Mouse (Mus musculus) embryonic stem cell, embryonic (primary cell): ENCODE results near the gene Clpb.
"Not testable (repeated sequence)": the region's sequence is repeated elsewhere in the genome, so short reads cannot be mapped to it uniquely, and the experiment has no call there.

ENCODE experiments used
- CTCF ChIA-PET, 4 experiments: fragments of 300-600 bp in 2 of 4; fragments of 350-600 bp in 2 of 4; sonication (Branson Sonifier 250); formaldehyde crosslinking; loops; one replicate each; lab custom pipeline; 2022; ENCODE audit warnings: inconsistent platforms in 2 of 4; lab: Charles Lee
- POLR2A ChIA-PET, 4 experiments: fragments of 300-600 bp in 2 of 4; fragments of 350-600 bp in 2 of 4; sonication (Branson Sonifier 250); formaldehyde crosslinking; loops; one replicate each; lab custom pipeline; 2022; ENCODE audit warnings: antibody characterized with exemption in 4 of 4, inconsistent platforms in 1 of 4; lab: Charles Lee

The Clpb gene

GRCm38 (mm10) chr7:101663514-101664159 lies at the start of gene Clpb:
Gene Clpb, plus strand, starts transcription at chr7:101663633.
- ChIA-PET CTCF (interaction anchor here (0.5 to 2.3 kb wide), 55 partner anchors 9 to 559 kb away, joined by 3 to 20 read pairs (median 4); partner anchors contain the start of genes Anapc15 (in 1 of the 4), Atg16l2 (in 1 of the 4), Inppl1 (in 1 of the 4) and Lamtor1 (in 1 of the 4)), POLR2A (interaction anchor here in 3 of 4 experiments (0.6 to 4.5 kb wide), 62 partner anchors 9 to 957 kb away, joined by 3 to 31 read pairs (median 4); partner anchors contain the start of genes Anapc15 (in 2 of the 3), Inppl1 (in 2 of the 3), Phox2a (in 2 of the 3) and Fam168a (in 1 of the 3))

- POLR2A ChIA-PET = no interaction called here
- CTCF ChIA-PET = no interaction called here
Measured at GRCm38 (mm10) chr7:101615406-101615805, 48.0 kb upstream of the Clpb start.

GRCm38 (mm10) chr7:101616136-101616835 lies 47.1 kb upstream of the Clpb start:
- CTCF ChIA-PET = no interaction called here

GRCm38 (mm10) chr7:101617438-101618165 lies 45.8 kb upstream of the Clpb start:
- CTCF ChIA-PET = interaction anchor here in 2 of 4 experiments (0.5 to 1.2 kb wide), 2 partner anchors 116 to 205 kb away, joined by 3 to 4 read pairs; no protein-coding TSS in a partner anchor
- POLR2A ChIA-PET = no interaction called here

More at GRCm38 (mm10) chr7:101616136-101616835, 47.1 kb upstream of the Clpb start:
- POLR2A ChIA-PET = no interaction called here

- CTCF ChIA-PET = interaction anchor here in 2 of 4 experiments (0.5 to 1.2 kb wide), 2 partner anchors 116 to 206 kb away, joined by 3 to 4 read pairs; no protein-coding TSS in a partner anchor
- POLR2A ChIA-PET = no interaction called here
Measured at GRCm38 (mm10) chr7:101618273-101618672, 45.2 kb upstream of the Clpb start.

- CTCF ChIA-PET = interaction anchor here (0.5 to 2.2 kb wide), 23 partner anchors 9 to 662 kb away, joined by 3 to 17 read pairs (median 4); partner anchors contain the start of genes Clpb (in 1 of the 4) and Gm45837 (in 1 of the 4)
Measured at GRCm38 (mm10) chr7:101620373-101620772, 43.1 kb upstream of the Clpb start.

GRCm38 (mm10) chr7:101621861-101622260 lies 41.6 kb upstream of the Clpb start:
- POLR2A ChIA-PET = interaction anchor here in 1 of 4 experiments (0.6 kb wide), 2 partner anchors 15 to 143 kb away, joined by 3 to 5 read pairs; no protein-coding TSS in a partner anchor
- CTCF ChIA-PET = interaction anchor here in 2 of 4 experiments (0.6 to 2.2 kb wide), 3 partner anchors 171 to 578 kb away, joined by 3 to 9 read pairs (median 3); no protein-coding TSS in a partner anchor

More at GRCm38 (mm10) chr7:101620373-101620772, 43.1 kb upstream of the Clpb start:
- POLR2A ChIA-PET = interaction anchor here in 1 of 4 experiments (1.3 kb wide), 1 partner anchor 9 kb away, joined by 3 read pairs; no protein-coding TSS in a partner anchor

GRCm38 (mm10) chr7:101624283-101624682 lies 39.1 kb upstream of the Clpb start:
- POLR2A ChIA-PET = interaction anchor here in 1 of 4 experiments (0.5 kb wide), 1 partner anchor 32 kb away, joined by 3 read pairs; no protein-coding TSS in a partner anchor
- CTCF ChIA-PET = interaction anchor here in 2 of 4 experiments (0.6 to 4.2 kb wide), 4 partner anchors 86 to 413 kb away, joined by 4 to 14 read pairs (median 4); no protein-coding TSS in a partner anchor

- CTCF ChIA-PET = interaction anchor here in 1 of 4 experiments (1.4 kb wide), 1 partner anchor 575 kb away, joined by 4 read pairs; no protein-coding TSS in a partner anchor
- POLR2A ChIA-PET = not testable (repeated sequence)
Measured at GRCm38 (mm10) chr7:101627166-101627565, 36.3 kb upstream of the Clpb start.

GRCm38 (mm10) chr7:101628481-101628880 lies 35.0 kb upstream of the Clpb start:
- ChIA-PET CTCF (interaction anchor here in 2 of 4 experiments (0.6 to 1.4 kb wide), 5 partner anchors 51 to 577 kb away, joined by 3 to 5 read pairs (median 4); no protein-coding TSS in a partner anchor), POLR2A (no interaction called here)

GRCm38 (mm10) chr7:101633629-101634177 lies 29.7 kb upstream of the Clpb start:
- ChIA-PET CTCF (interaction anchor here in 2 of 4 experiments (0.8 to 1.5 kb wide), 4 partner anchors 13 to 573 kb away, joined by 3 to 8 read pairs (median 4); no protein-coding TSS in a partner anchor), POLR2A (interaction anchor here in 1 of 4 experiments (1.0 to 1.1 kb wide), 2 partner anchors 20 to 131 kb away, joined by 3 read pairs; no protein-coding TSS in a partner anchor)

- CTCF ChIA-PET = interaction anchor here in 2 of 4 experiments (0.5 to 1.5 kb wide), 3 partner anchors 14 to 207 kb away, joined by 3 to 4 read pairs (median 3); no protein-coding TSS in a partner anchor
- POLR2A ChIA-PET = no interaction called here
Measured at GRCm38 (mm10) chr7:101634513-101634912, 28.9 kb upstream of the Clpb start.

- POLR2A ChIA-PET = no interaction called here
- CTCF ChIA-PET = no interaction called here
Measured at GRCm38 (mm10) chr7:101636056-101636455, 27.4 kb upstream of the Clpb start.

GRCm38 (mm10) chr7:101643879-101644278 lies 19.6 kb upstream of the Clpb start:
- CTCF ChIA-PET = interaction anchor here in 2 of 4 experiments (0.9 to 1.0 kb wide), 2 partner anchors 10 kb away, joined by 3 read pairs; no protein-coding TSS in a partner anchor
- POLR2A ChIA-PET = interaction anchor here in 2 of 4 experiments (1.1 to 1.4 kb wide), 2 partner anchors 20 to 141 kb away, joined by 3 read pairs; partner anchors contain the start of gene Clpb (in 1 of the 2)

GRCm38 (mm10) chr7:101649729-101650128 lies 13.7 kb upstream of the Clpb start:
- ChIA-PET CTCF (interaction anchor here in 3 of 4 experiments (0.6 to 1.6 kb wide), 11 partner anchors 12 to 589 kb away, joined by 3 to 6 read pairs (median 4); partner anchors contain the start of gene Clpb (in 1 of the 3)), POLR2A (no interaction called here)

- ChIA-PET POLR2A (interaction anchor here in 1 of 4 experiments (0.6 to 1.8 kb wide), 2 partner anchors 13 to 264 kb away, joined by 3 to 4 read pairs; partner anchors contain the start of gene Clpb), CTCF (interaction anchor here in 3 of 4 experiments (0.6 to 1.6 kb wide), 9 partner anchors 13 to 589 kb away, joined by 3 to 6 read pairs (median 4); partner anchors contain the start of gene Clpb (in 1 of the 3))
Measured at GRCm38 (mm10) chr7:101650565-101650964, 12.9 kb upstream of the Clpb start.
